Mouse (Mus musculus): ENCODE data around the gene Agap1.

Gene Agap1

DNA sequence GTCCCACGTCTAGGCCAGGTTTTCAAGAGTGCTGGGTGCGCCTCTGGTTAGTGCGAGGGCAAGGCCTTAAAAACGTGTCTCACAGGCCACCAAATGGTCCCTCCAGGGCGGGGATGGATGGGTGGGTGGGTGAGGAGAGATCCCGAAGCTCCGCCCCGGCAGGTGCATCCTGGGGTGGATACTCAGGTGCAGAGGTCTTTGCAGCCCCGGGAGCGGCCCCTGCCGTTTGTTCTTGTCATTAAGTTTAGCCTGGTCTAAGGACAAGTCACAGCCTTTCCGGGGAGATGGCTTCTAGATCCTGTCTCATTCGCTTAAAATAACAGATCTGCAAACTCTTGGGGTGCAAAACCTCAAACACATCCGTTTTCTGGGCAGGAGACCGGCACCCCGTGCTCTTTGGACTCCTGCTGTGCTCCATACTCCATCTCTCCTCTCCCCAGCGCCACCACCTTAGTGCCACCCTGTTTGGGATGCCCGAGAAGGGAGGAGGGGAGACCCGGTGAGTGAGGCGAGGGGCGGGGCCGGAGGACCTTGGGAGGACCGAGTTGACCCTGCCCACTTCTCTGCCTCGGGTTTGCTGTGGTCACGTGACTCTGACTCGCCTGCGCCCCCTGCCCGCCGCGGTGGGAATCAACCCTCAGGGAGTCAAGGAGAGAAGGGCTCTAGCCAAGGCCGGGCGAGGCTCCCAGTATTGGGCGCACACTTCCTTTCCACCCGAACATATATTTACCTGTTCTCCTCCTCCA lies 485.5 kb downstream of the Agap1 start:
- peak; percentile 84 for DNase-seq

DNA sequence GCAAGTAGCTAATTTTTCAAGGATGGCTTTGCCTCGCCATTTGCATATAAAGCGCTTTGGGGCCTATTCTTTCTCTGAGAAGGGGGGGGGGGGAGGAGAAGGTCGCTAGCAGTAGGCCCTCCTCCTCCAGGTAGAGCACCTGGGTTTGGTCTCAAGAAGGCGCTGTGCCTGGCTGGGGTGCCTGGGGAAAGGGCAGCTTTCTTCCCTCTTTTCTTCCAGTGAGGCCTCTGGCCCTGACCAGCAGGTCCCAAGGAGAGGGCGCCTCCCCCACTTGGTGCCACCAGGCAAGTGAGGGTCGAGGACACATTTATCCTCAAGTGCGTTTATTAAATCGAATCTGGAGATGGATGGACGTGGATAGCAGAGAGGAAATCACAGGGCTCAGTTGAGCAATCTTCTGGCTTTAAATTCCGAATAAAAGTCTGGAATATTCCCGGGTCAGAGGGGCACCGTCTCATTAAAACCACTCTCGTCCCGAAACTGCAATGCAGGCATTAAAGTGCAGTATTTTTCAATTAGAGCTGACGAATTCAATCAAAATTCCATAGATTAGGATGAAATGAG lies 486.4 kb downstream of the Agap1 start:
- DNase-seq = no peak

DNA sequence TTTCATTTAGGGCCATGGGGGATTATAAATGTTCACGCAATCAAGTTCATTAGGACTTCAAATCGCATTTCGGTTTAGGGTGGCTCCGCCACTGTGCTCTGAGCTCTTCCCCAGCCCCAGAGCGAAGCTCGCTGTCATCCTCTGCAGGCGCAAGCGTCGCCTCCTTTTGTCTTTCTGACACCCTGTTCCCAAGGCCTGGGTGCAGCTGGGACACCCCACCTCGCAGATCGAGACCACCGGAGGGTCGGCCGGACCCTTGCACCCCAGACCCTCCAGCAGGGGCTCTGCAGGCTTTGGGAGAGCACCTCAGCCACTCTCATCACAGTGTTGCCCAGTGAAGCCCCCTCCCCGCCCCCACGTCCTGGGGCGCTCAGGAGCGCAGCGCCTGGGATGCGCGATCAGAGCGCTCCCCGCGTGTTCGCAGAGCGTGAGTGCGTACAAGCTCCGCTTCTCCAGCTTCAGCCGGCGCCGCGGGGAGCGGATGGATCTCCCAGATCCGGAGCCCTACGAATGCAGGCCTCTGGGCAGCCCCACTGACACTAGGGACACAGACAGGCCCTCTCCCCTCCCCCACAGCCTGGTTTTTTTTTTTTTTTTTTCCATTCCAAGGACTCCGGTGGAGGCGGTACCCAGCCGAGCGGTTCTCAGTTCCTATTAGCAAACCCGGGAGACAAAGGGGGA lies 487.2 kb downstream of the Agap1 start:
- no peak for DNase-seq

DNA sequence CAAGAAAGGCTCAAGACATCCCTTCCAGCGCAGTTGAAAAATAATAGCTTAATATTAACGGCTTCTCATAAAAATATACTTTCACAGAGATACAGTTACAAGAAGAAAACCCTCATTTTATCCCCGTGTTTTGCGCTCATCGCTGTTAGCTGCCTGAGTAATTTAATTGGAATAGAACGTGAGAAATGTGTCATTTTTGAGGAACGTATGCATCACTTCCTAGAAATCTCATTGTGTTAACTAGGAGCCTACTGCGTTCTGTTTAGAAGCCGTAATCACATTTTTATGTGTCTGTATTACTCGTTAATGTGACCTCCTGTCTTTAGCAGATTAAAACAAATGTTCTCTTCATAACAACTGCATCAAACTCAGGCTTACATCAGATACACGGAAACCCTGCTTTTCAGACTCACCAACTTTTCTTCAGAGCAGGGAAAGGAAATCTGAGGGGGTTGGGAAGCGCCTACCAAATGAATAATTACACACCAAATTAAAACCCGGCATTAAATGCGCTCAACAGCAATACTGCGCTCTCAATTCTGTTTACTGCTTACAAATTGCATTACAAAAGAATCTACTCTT lies 487.9 kb downstream of the Agap1 start:
- DNase-seq = no peak

DNA sequence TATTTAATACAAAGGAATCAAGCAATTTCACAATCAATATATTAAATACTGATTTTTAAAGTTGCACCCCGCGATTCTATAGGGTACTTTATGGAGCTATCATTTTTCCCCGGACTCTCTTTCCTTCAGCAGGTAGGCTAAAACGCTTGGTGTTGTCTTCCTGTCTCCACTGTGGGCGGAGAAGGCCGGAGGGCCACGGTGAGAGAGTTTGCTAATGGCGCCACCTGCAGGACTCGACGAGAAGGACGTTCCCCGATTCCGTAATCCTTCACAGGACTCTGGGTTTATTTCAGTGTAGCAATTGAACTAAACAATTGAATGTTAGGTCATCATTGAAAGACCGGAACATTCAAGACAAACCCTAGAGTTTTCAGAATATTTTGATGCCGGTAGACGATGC lies 488.6 kb downstream of the Agap1 start:
- peak; percentile 88 for DNase-seq

Data from lung, postnatal 36 days (tissue).